Mouse (Mus musculus) retina, postnatal 7 days (tissue): ENCODE results near the gene Paqr9.

ENCODE experiments used
- DNase-seq: peaks from one replicate; pipeline ENCODE4 v3.0.0-alpha.2; 2012; ENCODE audit warnings: low read depth, low spot score

The Paqr9 gene

DNA sequence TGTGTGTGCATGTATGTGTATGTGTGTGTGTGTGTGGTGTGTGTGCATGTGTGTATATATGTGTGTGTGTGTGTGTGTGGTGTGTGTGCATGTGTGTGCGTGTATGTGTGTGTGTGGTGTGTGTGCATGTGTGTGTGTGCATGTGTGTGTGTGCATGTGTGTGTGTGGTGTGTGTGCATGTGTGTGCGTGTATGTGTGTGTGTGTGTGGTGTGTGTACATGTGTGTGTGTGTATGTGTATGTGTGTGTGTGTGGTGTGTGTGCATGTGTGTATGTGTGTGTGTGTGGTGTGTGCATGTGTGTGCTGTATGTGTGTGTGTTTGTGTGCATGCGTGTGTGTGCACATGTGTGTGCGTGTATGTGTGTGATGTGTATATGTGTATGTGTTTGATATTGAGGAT is 14.9 kb upstream of the Paqr9 start:
- no peak for DNase-seq

DNA sequence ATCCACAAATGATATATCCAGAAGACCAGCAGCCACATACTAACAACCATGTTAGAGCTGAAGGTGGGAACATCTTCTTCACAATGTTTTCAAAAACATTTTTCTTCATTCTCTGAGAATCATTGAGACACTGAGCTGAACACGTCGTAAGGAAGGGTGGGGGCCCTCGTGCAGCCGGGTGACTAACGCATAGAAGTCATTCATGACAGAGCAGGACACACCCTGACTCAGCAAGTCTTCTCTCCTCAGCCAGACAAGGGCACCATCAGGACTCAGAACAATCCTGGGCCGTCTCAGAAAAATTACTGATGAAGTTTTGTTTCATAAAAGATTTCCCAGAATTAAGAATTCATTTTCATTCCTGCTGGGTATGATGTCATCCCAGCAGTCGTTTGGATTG is 12.8 kb upstream of the Paqr9 start:
- DNase-seq: no peak

DNA sequence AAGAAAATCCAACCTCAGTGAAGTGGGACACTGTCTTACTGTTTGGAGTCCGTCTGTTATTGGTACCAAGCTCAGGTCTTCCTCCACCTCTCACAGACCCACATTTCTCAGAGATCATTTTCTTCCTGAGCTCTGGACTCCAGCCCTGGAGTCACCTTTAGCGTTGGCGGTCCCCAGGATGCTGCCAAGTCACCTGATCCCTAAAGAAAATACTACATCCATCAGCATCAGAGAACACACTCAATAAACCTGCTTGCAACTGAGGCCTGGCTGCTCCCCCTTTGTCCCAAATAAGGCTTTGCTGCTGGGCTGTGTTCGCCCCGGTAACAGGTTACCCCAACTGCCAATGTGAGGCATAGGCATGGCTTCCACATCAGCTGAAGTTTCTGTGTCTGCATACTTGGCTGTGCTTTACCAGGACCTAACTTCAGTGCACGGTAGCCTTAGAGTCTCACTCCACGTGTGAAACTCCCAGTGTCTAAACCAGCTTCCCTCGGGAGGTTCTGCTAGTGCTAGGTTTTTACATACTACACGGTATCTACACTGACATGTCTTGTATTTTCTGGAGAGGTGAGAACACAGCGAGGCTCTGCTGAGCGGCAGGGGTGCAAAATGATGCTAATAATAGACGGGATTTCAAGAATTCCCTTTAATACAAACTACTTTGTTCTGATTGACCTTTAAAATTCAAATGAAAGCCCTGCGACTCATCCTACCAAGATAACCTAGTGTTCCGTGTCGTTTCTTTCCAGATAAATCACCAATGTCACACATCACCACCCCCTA is 9.6 kb upstream of the Paqr9 start:
- no peak for DNase-seq

DNA sequence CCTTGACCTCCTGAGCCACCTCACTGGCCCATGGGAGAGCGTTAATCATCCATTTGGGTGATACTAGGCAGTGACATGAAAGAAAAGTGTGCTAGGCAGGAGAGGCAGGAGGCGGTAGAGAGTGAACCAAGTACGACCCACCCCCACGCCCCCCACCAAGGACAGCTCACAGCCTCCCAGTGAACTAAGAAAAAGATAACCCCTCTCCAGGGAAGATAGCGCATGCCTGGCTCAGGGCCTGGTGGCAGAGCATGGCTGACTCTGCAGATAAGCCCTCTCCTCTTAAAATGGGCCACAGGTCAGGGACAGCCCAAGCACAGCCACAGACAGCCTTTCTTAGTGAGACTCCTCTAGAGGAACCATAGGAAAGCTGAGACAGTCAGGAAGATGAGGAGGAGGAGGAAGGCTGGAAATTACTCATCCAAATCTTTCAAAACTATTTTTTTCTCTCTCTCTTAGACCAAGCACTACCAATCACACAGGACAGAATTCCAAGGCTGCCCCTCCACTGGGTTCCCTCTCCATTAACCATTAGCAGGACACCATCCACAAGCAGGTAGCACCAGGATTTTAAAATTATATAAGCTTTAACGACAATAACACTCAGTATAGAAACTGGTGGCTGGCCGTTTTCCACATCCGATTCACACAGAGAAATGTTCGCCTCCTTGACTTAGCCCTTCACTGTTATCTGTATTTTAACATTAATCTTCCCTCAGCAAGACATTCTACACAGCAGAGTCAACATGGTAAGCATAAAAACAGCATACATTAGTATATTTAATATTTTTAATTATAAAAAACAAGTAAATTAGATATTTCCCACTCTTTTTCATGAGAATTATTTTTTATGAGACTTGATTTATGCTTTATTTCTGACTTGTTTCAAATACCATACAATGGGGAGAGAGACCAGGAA is 8.3 kb upstream of the Paqr9 start:
- no peak for DNase-seq

DNA sequence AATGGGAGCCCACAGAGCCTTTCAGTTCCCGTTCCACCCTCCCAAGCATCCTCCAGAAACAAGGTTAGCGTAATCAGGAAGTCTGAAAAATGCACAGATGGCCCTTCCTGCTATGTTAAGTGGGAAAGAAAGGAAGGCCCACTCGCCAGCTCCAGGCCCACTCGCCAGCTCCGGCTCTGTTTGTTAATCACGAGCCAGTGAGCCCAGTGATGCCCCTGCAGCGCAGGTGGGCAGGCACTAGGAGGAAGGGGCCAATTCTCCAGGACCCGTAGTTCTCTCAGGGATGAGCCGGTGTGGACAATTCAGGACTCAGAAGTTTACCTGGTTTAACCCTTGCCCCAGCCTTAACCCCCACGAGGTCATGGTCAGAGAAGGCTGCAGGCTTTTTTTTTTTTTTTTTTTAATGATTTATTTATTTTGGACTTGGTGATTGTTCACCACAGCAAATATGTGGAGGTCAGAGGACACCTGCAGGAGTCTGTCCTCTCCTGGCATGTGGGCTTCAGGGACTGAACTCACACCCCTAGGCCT is 7.2 kb upstream of the Paqr9 start:
- DNase-seq: no peak

DNA sequence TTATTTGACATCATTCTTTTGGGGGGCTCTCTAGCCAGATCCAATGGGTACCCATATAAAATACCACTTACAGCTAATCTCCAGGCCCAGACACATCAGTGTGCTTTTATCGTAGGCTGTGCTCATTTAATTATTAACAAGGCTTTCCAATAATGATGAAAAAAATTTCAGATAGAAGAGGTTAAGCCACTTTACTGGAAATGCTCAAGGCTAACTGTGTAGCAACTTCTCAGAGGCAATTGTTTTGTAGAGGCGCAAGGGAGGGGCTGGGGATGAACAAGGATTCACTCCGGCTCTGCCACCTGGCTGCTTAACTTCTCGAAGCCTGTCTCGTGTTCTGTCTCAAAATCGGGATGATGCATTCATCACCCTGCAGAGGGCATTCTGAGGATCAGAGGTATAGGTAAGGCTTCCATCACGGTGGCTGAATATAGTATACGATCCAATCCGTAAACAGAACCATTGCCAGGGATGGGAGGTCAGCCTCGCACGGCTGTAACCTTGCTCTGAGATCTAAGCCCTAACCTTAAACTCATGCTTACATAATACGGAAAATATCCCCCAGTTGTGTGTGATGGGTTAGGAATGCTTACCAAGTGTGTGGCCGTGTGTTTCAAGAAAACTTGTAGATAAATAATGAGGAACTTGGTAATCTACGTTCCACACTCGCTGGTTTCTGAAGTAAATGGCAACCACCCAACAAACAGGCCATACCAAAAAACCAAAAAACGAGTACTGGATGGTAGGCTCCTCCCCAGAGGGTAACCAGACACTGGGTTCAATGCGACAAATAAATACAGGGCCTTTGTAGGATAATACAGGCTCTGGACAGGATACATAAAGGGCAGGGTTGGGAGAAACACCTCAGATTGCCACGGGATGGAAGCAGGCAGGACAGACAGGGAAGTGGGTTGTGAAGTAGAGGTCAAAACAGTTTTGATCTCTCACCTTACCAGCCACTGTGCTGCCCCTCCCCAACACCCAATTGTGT is 4.9 kb upstream of the Paqr9 start:
- DNase-seq: no peak

DNA sequence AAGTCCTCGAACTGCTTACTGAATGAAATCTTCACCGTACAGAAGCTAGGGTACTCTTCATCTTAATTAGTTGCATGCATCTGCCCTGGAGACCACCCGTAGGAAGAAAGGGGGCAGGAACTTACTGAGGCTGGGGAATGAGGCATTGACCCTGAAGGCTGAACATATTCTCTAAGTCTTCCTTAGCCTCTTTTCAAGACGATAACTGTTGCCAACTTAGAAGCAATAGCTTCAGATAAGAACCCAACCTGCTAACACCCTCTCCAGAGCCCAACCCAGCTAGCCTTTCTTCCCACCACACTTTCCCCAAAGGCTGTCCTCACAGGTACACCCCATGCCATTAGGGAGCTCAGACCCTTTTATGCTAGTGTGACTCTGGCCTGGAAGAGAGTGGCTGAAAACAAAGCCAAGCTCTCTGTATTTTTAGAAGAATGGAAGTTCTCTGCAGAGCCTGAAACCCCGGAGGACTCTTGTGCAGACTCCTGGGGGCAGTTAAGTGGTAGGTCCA is 4.2 kb upstream of the Paqr9 start:
- no peak for DNase-seq

DNA sequence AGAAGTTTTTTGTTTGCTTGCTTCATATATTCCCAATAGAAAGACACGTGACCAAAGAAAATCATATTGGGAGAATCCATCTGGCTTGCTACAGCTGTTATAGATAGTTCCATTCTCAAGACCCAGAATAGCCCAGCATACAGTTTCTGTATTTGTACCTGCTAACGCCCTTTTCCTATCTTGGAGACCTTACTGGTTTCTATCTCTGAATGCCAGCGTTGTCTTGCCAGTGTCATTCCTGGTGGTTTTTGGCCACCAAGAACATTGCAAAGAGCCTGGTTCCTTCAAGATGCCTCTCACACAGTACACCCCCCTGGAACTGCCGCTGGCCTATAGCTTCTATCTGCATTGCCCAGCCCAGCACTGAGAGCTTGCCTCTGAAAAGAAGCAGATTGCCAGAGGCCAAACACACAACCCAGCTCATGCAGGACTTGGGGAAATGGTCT is 3.4 kb upstream of the Paqr9 start:
- DNase-seq: no peak

DNA sequence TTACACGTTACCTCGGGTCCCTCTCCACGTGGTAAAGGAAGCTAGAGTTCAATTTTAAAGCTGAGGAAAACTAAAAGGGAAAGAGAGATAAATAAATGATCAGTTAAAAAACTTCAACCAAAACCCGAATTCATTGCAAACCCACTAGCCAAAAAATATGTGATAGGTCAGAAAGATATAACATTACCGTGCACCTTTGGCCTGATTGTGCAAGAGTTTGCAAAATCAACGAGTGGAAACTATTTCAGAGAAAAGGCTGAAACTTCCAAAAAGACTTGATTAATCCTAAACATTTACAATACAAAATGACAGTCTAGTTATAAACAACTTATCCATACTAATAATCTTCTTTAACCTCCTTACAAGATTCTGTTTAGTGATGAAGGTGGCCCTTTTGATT is 1.7 kb upstream of the Paqr9 start:
- no peak for DNase-seq

DNA sequence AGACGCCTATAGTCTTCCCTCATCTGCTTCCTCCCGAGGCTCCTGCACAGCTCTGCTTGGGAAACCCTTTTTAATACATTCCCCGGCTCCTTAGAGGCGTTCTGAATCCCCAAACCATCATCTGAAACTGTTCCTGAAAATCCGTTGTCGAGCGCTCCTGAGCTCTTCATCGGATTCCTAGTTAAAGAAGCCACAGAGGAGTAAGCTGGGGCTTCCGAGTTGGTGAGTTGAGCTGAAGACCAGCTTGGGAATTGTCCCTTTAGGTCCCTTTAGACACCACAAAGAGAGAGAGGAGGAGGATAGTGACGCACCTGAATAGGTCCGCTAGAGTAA is 765 bp upstream of the Paqr9 start:
- DNase-seq: no peak

DNA sequence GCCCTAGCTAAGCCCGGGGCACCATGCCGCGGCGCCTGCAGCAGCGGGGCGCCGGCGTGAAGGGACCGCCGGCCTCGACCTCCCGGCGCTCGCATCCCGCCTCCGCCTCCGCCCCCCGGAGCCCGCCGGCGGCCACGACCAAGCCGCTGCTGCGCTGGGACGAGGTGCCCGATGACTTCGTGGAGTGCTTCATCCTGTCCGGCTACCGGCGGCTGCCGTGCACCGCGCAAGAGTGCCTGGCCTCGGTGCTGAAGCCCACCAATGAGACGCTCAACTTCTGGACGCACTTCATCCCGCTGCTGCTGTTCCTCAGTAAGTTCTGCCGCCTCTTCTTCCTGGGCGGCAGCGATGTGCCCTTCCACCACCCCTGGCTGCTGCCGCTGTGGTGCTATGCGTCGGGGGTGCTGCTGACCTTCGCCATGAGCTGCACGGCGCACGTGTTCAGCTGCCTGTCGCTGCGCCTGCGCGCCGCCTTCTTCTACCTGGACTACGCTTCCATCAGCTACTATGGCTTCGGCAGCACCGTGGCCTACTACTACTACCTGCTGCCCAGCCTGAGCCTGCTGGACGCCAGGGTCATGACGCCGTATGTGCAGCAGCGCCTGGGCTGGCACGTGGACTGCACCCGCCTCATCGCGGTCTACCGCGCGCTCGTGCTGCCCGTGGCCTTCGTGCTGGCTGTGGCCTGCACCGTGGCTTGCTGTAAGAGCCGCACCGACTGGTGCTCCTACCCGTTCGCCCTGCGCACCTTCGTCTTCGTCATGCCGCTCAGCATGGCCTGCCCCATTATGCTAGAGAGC is 679 bp downstream of the Paqr9 start:
- DNase-seq: no peak

DNA sequence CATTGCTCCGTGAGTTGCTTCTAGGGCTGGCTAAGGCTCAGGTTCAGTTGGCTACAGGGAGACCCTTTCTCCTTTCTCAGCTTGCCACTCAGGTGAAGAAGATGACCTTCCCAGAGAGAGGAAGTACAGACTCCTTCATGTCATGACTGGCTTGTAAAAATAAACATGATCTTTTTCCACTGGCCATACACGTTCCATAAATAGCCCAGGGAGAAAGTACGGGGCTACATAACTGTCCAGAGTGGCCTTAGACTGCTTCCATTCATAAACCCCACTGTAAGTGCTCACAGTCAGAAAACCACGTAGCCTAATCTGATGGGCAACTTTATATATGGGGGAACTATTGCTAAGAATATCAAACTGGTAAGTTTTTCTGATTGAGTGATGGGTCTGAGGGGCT is 4.6 kb downstream of the Paqr9 start:
- no peak for DNase-seq

DNA sequence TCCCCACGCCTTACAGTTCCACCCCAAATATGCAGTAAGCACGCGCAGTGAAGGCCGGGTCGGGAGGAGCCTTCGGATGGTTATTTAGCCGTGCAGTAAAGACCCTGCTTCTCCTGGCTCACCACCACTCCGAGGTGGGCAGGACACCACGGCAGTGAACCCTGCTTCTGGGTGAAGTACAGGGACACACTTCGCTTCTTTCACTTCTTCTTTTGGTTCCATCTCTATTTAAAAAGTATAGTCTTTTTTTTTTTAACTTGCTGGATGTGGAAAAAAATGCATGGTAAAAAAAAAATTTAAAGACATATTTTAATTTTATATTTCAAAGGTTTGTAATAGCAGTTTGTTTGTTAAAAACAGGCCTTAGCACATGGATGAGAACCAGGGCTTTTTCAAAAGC is 6.9 kb downstream of the Paqr9 start:
- DNase-seq: no peak

DNA sequence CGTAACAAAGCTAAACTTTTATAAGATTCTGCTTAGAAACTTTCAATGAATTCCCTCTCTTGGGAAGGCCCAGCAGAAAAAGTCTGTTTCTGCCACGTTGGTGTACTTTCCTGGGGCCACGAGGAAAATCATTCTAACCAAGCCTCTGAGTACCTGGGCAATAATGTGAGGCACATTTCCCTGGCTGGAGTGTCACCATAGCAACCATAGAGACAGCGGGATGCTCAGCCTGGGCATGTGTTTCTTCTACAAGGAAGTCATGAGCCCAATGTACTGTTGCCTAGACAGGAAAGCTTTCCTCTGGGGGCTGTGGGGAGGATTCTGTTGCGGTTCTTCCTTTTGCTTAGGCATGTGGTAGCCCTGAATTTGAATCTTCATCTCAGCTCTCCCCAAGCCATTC is 7.5 kb downstream of the Paqr9 start:
- no peak for DNase-seq

DNA sequence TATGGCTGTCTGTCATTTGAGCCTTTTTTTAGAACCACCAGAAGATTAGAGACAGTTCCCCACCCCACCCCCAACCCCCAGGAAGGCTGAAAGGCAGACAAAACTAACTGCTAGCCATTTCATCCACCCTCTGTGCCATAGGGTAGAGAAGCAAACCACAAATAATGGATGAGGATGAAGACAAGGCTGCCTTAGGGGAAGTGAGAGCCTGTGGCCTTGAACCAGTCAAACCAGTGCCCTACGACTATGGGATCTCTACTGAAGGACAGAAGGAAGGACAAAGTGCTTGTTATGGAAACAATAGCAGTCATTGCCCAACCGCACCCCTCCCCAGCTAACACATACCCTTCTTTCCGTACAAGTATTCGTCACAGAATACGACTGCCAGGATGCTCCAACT is 9.8 kb downstream of the Paqr9 start:
- DNase-seq: no peak

DNA sequence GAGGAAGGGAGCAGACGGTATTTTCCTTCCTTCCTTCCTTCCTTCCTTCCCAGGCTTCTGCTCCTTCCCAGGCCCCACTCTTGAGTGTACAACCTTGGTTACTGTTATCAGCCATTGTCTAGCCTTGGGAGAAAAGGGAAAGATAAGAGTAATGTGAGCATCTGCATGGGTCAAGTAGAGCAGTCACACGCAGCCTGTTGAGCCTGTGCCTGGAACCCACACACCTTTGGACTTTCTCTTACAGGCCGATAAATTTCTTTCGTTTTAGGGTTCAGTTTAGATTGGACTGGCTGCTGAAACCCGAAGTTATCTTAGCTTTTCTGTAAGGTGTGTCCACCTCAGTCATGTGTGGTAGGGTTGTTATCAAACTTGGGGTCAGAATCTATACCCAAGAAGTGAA is 10.5 kb downstream of the Paqr9 start:
- DNase-seq: no peak

DNA sequence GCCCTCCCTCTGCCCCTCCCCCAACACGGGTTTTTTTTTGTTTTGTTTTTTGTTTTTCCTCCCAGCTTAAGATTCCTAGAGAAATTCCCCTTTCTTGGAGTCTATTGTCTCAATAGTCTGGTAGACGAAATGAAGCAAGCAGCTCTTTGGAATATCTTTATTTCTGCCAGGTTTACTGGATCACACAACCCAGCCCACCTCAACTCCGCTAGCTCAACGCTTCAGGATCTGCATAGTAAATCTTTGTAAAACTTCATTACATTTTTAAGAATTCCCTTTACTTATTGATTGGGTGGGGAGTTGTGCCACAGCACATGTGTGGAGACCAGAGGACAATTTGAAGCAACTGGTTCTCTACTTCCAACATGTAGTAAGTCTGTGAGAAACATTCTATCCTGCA is 11.1 kb downstream of the Paqr9 start:
- no peak for DNase-seq

DNA sequence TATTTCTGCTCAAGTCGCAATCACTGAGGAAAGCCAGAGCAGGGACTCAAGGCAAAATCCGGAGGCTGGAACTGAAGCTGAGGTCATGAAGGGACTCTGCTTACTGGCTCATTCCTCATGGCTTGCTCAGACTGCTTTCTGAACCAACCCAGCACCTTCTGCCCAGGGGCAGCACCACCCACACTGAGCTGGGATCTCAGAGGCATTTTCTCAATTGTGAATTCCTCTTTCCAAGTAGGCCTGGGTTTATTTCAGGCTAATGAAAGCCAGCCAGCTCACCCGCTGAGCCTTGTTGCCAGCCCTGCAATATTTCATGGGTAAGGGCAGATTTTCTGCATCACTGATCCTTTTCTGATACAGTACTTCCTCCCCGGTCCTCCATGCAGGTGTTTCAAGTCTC is 12.0 kb downstream of the Paqr9 start:
- DNase-seq: no peak

DNA sequence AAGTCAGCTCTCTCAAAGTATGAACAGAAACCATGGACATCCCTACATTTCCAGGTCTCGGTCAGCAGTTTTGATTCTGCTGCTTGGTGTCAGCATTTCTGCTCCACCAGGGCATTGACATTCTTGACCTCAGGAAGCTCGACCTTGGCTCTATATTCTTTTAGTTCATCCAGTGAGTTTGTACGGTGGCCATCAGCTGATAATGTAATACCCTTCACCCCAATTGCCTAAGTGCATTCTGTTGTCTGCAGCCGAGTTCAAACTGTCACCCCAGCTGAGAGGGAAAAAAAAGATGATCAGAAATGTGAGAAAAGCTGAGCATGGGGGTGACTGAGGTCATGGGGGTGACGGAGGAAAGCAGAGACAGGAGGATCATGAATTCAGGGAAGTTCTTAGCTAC is 13.1 kb downstream of the Paqr9 start:
- DNase-seq: no peak

DNA sequence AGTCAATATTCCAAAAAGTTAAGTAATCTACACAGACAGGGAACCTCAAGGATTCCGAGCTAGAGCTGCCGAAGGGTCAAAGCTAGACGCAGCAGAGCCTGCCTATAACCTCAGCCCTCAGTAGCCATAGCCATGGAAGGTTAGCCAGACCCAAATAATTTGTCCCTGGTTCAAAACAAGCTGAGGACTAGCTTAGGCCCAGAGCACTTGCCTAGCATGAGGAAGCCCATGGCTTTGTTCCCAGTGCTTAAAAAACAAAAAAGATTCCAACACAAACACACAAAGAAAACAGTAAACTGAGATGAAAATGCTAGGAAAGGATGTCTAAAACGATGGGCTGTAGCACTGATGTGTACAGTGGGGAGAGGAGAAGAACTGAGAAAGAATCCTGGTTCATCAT is 14.7 kb downstream of the Paqr9 start:
- no peak for DNase-seq

DNA sequence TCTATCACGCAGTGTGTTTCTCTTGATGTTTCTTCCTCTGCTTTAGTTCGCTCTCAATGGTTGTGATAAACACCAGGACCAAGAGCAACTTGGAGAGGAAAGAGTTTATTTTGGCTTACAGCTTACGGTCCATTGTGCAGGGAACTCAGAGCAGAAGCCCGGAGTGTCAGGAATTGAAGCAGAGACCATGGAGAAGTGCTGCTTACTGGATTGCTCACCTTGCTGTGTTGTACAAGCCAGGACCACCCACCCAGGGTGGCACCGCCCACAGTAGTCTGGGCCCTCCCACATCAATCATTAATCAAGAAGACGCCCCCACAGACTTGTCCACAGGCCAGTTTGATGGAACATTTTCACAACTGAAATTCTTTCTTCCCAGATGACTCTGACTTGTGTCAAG is 18.0 kb downstream of the Paqr9 start:
- no peak for DNase-seq
